9 mouse cellular contexts compared by ENCODE assay signal in genomic region chr19:41734685-41735084, GRCm38 (mm10). TPM values are rescaled to one million over a fixed set of nuclear protein-coding genes. Genes with fewer than 3 reads are reported as not detected.
DNase-seq lines count a peak whose midpoint lies in the region; ATAC-seq lines count a peak whose summit lies in the region.
"Had no signal": no experiment of that assay in that cellular context is flagged by ENCODE, and none has a peak within 500 bp of the region (broad histone marks: within the 10 kb centered on the region; RNA-seq: fewer than 3 reads in every experiment).

No protein-coding gene starts in this region.

- H3K4me1 ChIP-seq in embryonic facial prominence, embryonic 14.5 days (ENCODE audit: control insufficient read depth, insufficient read depth, low read length), result peaks cover 6% of the 10 kb centered on the region; the same call in 1 of the 2 replicates
- no peaks in the 10 kb centered on the region for H3K4me1 ChIP-seq in intestine, embryonic 16.5 days (ENCODE audit: control insufficient read depth, insufficient read depth, low read length)

- WGBS in embryonic facial prominence, embryonic 14.5 days, result 13% methylated on average over 10 of the region's 10 CpGs
- WGBS in intestine, embryonic 16.5 days, result 17% methylated on average over 10 of the region's 10 CpGs

- no peak overlapping the region for H3K27ac ChIP-seq in embryonic facial prominence, embryonic 14.5 days (replicated peaks; ENCODE audit: low read depth, low read length)
- no peak overlapping the region for H3K27ac ChIP-seq in intestine, embryonic 16.5 days (ENCODE audit: low read length)

- H3K36me3 ChIP-seq in embryonic facial prominence, embryonic 14.5 days (ENCODE audit: control insufficient read depth, insufficient read depth, low read length), result no peaks in the 10 kb centered on the region
- no peaks in the 10 kb centered on the region for H3K36me3 ChIP-seq in intestine, embryonic 16.5 days (ENCODE audit: control insufficient read depth, insufficient read depth, low read length)

- no peak overlapping the region for H3K9ac ChIP-seq in embryonic facial prominence, embryonic 14.5 days (ENCODE audit: low read depth, low read length)
- H3K9ac ChIP-seq in intestine, embryonic 16.5 days (ENCODE audit: low read depth, low read length), result no peak overlapping the region

- H3K27me3 ChIP-seq in embryonic facial prominence, embryonic 14.5 days (replicated peaks; ENCODE audit: control insufficient read depth, insufficient read depth, low read length), result peaks cover 34% of the 10 kb centered on the region
- H3K27me3 ChIP-seq in intestine, embryonic 16.5 days (replicated peaks; ENCODE audit: control insufficient read depth, insufficient read depth, low read length), result peaks cover 22% of the 10 kb centered on the region

- 0 out of 2 replicates have a peak, but pooled peaks cover 10% of the 10 kb centered on the region for H3K9me3 ChIP-seq in embryonic facial prominence, embryonic 14.5 days (ENCODE audit: control insufficient read depth, low read length)
- no peaks in the 10 kb centered on the region for H3K9me3 ChIP-seq in intestine, embryonic 16.5 days (ENCODE audit: control insufficient read depth, low read length)

- H3K4me3 ChIP-seq in embryonic facial prominence, embryonic 14.5 days (ENCODE audit: low read depth, low read length), result no peak overlapping the region
- H3K4me3 ChIP-seq in intestine, embryonic 16.5 days (ENCODE audit: low read length), result no peak overlapping the region
- H3K4me3 ChIP-seq: myocyte had no signal

- no peak overlapping the region for H3K4me2 ChIP-seq in embryonic facial prominence, embryonic 14.5 days (ENCODE audit: low read depth, low read length)
- no peak overlapping the region for H3K4me2 ChIP-seq in intestine, embryonic 16.5 days (ENCODE audit: low read depth, low read length)

- peak; percentile 72; the same call in 1 of the 2 replicates for ATAC-seq in embryonic facial prominence, embryonic 14.5 days (ENCODE audit: low read depth)
- ATAC-seq in intestine, embryonic 16.5 days, result 0 out of 2 replicates have a peak, but pooled peaks have one; percentile 53

- peak; percentile 42 for DNase-seq in kidney, postnatal 10 days
- no peak for DNase-seq in kidney, adult 18-20 months
- peak; percentile 74 for DNase-seq in embryonic facial prominence, embryonic 14.5 days (ENCODE audit: low spot score)
- peak; percentile 63 for DNase-seq in retina, embryonic 14.5 days (ENCODE audit: low spot score)
- DNase-seq in urinary bladder, postnatal 10 days (ENCODE audit: low spot score), result no peak
- no peak for DNase-seq in Muller cell, postnatal 12 days (ENCODE audit: inconsistent ontology term)
- DNase-seq in MN1 (ENCODE audit: low spot score), result no peak

RNA-seq across cellular contexts. Expression of gene Slit1, which starts 8.8 kb away (rescaled TPM):
- 1.3 and 1.7 TPM in 2 replicates for polyA plus RNA-seq in embryonic facial prominence, embryonic 14.5 days (2014; fragmentation: Nextera tagmentation; extraction: Ambion mirVana)
- polyA plus RNA-seq in intestine, embryonic 16.5 days (2015; fragmentation: Nextera tagmentation; extraction: Ambion mirVana), result 0.45 and 0.68 TPM in 2 replicates

Comparison
In these comparisons a context has a peak if more than half of its experiments do, and no peak if none do; other contexts are left out.
1. DNase-seq: peak in kidney, postnatal 10 days (single experiment), embryonic facial prominence, embryonic 14.5 days (single experiment) and retina, embryonic 14.5 days (single experiment); none in kidney, adult 18-20 months (single experiment), urinary bladder, postnatal 10 days (single experiment), Muller cell, postnatal 12 days (single experiment) and MN1 (single experiment).